Mouse (Mus musculus) frontal cortex, adult 2 months (tissue): ENCODE measurements around the gene Slc5a9. TPM values are rescaled to one million over a fixed set of nuclear protein-coding genes. Genes with fewer than 3 reads are reported as not detected.
A peak's percentile ranks its signal among the peaks of the same experiment; 100 is the strongest.

Experiments
- DNase-seq, 2 experiments: peaks; one replicate each; pipeline ENCODE4 v3.0.0; 2022; ENCODE audit warnings: low spot score in 1 of 2; ENCODE audit errors: extremely low spot score in 1 of 2
- polyA plus RNA-seq: library from polyadenylated mRNA; depleted of rRNA; stranded (reverse); fragments of >200 nt; gene quantifications from 2 replicates; pipeline ENCODE4 v1.2.3, GENCODE M21; 2012; rRNA removed

The Slc5a9 gene
- 0.13 TPM in 1 of 2 replicates, not detected in the other for polyA plus RNA-seq

DNA sequence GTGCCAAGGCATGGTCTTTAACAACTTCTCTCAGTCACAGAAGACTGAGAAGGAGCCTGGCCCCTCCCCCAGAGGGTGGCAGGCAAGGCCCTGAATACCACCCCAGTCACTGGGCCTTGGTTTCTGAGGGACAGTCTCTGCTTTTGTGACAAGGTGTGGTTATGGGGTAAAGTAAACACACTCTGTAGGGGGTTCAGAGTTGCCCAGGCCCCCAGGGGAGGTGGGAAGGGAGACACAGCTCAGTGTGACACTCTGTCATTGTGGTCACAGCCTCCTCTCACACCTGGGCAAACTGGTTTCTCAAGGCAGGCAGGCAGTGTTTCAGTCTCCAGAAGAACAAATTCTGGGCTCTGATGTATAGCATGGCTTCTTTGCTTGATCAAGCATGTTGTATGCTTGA lies at the start of gene Slc5a9:
TSS of gene Slc5a9 (minus strand) at position 144 of the 400 bp plus-strand sequence.
- no peak for DNase-seq

- no peak for DNase-seq
These were observed 16.4 kb upstream of the Slc5a9 start, which contains the start of gene Skint8 for GRCm38 (mm10) chr4:111919092-111919491. Skint8 (plus strand) TSS chr4:111919392.

GRCm38 (mm10) chr4:111907926-111908325 lies 5.2 kb upstream of the Slc5a9 start:
- DNase-seq, result peak in 1 of 2 experiments; percentile 78

- DNase-seq, result no peak
These were observed 1.2 kb downstream of the Slc5a9 start for GRCm38 (mm10) chr4:111901473-111901872.

DNA sequence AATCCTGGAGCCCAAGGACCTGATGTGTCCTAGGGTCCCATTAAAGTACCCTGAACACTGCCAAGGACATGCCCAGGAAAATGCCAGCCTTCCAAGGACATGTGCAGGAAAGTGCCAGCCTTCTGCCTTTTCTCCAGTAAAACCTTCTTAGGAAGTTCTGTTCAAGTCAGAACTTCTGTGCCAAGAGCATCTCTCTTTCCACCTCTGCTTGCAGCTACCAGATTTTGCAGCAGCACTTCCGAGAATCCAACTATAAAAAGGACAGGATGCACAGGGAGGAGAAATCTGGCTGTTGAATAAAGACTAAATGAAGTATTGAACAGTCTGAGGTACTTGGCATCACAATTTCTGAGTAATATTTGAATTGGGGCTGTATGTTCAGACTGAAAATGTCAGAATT lies 2.2 kb downstream of the Slc5a9 start:
- DNase-seq, result peak in 1 of 2 experiments; percentile 11

DNA sequence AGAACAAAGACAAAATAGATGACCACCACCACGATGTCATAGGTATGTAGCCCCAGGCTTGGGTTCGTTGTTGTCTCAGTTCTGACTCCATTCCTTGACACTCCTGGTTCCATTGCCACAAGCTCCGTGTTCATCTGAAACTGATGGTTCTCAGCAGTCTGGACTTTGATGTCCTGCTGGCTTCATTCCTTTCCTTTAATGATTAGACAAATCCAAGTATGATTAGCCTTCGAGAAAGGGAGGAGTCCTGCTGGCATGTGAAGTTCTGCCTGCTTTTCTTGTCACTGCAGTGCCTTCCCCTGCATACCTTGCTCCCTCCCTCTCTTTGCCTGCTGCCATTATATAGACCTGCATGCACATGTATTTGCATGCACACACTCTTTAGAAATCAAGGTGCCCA lies 4.2 kb downstream of the Slc5a9 start:
- DNase-seq, result no peak

DNA sequence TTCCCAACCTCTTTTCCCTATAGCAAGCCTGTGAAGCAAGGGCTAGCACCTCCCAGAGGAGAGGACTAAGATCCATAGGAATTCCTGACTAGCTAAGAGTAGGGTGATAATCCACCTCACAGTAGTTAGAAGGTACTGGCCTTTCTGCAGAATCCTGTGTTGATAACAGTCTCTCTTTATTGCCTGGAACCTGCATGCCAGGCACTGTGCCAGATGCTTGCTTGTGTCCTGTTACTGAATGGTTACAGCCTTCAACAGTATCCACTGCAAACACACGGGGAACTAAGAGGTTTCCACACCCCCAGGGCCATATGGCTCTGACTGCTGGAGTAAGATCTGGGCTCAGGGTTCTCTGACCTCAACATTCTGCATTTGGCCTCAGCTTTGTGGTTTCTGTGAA lies 5.0 kb downstream of the Slc5a9 start:
- no peak for DNase-seq

GRCm38 (mm10) chr4:111892138-111892537 lies 10.6 kb downstream of the Slc5a9 start:
- no peak for DNase-seq

DNA sequence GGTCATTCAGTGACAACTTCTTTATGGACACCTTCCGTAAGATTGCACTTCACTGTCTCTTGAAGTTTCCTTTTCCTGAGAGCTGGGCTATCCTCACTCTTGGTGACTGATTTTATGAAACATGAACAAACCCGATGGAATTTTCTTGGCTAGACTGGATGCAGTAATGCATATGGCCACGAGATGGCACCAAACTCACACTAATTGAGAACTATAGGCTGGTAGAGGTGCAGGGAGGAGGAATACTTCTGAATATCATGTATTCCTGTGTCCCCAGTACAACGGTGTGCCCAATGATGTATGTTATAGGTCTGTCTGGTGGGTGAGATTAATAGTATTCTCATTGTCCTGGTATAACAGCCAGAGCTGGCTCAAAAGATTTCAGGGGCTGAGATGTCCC lies 16.1 kb downstream of the Slc5a9 start:
- peak; percentile 67 to 94 for DNase-seq

DNA sequence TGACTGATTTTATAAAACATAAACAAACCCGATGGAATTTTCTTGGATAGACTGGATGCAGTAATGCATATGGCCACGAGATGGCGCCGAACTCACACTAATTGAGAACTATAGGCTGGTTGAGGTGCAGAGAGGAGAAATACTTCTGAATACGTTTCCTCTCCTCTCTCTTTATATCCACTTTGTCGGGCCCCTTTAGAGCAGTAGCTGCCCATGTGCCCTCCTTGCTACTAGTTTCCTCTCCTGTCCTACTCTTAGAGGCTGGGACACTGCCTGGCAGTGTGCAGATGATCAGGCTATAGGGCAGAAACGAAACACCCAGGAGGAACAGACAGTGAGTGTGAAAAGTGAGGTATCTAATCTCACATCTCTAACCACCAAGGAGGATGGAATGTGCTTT lies 16.7 kb downstream of the Slc5a9 start:
- DNase-seq, result peak; percentile 35 to 89

DNA sequence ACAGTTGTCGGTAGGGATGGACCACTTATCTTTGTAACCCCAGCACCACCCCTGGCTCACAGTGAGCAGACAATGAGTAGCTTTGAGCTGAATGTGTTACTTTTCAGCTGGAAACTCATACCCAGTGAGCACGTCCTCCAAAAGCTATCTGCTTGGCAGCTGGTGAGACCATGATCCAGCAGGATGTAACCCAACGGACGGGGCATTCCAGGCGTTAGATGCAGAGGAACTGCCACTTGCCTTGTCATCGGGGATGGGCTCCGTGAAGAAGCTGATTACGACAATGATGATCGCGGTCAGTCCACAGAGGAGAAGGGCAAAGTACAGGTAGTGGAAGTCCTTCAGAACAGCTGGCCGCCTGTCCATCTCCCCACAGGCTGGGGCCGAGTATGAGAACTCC lies 19.2 kb downstream of the Slc5a9 start:
- no peak for DNase-seq

DNA sequence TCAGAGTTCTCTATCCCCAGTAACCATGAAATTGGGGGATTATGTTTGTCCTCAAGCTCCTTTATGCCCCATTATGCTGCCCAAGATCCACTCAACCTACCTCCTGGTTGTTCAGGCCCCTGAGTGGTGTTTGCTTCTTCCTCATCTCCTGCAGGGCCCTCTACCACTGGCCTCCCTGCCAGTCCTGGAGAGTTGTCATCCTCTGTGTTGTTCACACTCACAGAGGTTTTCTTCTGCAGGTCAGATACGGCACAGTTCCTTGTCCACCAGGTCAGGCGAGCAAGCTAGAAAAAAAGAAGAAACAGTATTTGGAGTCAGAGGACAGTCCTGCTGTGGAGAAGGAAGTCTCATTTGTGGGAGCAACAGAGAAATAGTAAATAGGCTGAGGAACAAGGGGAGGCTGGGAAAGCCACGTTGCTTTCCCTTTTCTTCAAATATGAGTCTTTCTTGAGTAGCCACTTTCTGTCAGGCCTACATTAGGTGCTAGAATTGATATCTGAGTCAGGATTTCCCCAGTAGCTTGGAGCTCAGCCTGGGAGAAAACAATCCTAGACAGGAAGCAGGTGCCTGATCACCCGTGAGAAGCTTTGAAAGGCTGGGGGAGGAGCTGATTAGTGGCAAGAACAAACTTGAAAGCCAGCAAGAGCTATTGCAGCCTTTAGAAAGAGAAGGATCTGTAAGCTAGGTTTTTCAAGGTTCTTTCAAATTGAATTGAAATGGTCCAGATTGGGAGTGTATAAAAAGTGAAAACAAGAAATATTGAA lies 22.4 kb downstream of the Slc5a9 start:
- DNase-seq, result no peak

- peak in 1 of 2 experiments; percentile 32 for DNase-seq
These were observed 34.8 kb downstream of the Slc5a9 start for GRCm38 (mm10) chr4:111867743-111868401.

- peak; percentile 24 to 44 for DNase-seq
These were observed 36.0 kb downstream of the Slc5a9 start for GRCm38 (mm10) chr4:111866701-111867100.

DNA sequence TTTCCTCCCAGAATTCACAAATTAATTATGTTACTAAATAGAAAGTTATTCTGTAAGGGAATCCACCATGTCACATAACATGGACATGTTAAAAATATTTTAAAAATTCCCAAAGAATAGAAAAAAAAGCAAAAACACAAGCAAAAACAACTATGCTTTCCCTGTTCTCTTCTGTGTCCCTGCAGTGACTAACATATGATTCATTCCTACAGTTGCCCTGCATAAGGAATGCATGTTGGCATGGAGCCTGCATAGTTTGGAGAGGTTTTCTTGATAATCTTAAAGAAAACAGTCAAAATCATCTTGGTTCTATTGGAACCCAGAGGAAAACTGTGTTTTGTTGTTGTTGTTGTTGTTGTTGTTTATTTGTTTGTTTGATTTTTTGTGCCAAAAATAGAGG lies 50.1 kb downstream of the Slc5a9 start:
- DNase-seq, result peak in 1 of 2 experiments; percentile 16

DNA sequence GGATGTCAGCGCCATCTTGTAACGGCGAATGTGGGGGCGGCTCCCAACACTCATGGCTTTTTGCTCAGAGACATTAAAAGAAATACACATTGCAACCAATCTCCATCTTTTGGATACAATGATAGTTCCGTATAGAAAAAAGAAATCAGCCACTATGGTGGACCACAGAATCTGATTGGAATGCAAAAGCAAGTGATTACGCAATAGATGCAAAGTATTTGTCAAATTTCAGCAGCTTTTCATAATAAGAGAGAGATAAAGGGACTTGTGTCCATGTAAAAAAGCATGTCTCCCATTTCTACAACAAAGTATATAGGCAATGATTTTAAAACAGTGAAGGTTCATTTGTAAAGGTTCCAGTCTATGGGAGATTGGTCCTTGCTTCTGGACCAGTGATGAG lies 63.8 kb downstream of the Slc5a9 start:
- DNase-seq, result no peak

Other genes starting within 250 kb of the Slc5a9 start
- 4.6 and 5.4 TPM in 2 replicates for gene Spata6, start 182.9 kb downstream of the Slc5a9 start, polyA plus RNA-seq
- gene Skint8, start 16.5 kb upstream of the Slc5a9 start, polyA plus RNA-seq, result not detected in 2 replicates
- gene Skint7, start 70.0 kb upstream of the Slc5a9 start, polyA plus RNA-seq, result not detected in 2 replicates
- not detected in 2 replicates for gene Skint1, start 103.4 kb upstream of the Slc5a9 start, polyA plus RNA-seq
- gene Skint4, start 169.1 kb upstream of the Slc5a9 start, polyA plus RNA-seq, result not detected in 2 replicates